ENCODE assay signal across 7 mouse cellular contexts in the genomic region with DNA sequence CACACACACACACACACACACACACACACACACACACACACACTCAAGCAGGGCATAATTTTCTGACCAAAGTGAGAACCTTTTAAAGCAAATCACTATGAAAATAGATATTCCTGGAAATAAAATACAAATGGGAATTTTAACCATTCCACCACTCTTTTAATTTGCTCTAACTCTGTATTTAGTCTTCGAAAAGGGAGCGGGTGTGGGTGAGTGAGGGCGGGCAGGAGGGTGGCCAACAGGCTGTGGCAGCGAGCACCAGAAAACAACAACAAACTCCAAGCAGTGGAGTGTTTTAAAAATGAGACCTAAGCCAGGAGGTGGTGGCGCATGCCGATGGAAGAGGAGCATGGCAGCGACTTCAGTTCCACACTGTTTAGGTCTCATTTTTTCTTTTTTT. TPM values are rescaled to one million over a fixed set of nuclear protein-coding genes. Genes with fewer than 3 reads are reported as not detected.
A peak's percentile ranks its signal among the peaks of the same experiment; 100 is the strongest.
DNase-seq lines count a peak whose midpoint lies in the region; ATAC-seq and TF ChIP-seq lines count a peak whose summit lies in the region.

No protein-coding gene starts in this region.

- ATAC-seq in kidney, embryonic 14.5 days (ENCODE audit: low FRiP score, low TSS enrichment): no peak
- ATAC-seq in megakaryocyte progenitor cell, adult 5-6 weeks (replicated peaks; ENCODE audit: poor library complexity): no peak

- no peak overlapping the region for H3K4me2 ChIP-seq in kidney, embryonic 14.5 days (replicated peaks; ENCODE audit: low read depth, low read length)

- TF ChIP-seq POLR2A in MEL (IDR thresholded peaks at IDR 0.05; ENCODE audit: control insufficient read depth in 1 of 2, insufficient read depth in 1 of 2, low read depth in 1 of 2, low read length in 2 of 2, poor library complexity in 1 of 2): no peak
- TF ChIP-seq POLR2A in liver, adult 2 months (IDR thresholded peaks at IDR 0.05; ENCODE audit: extremely low read depth, insufficient read depth, low read length): no peak

- TF ChIP-seq EP300 in MEL (IDR thresholded peaks at IDR 0.05; ENCODE audit: low read depth in 1 of 2, low read length in 2 of 2): no peak

- TF ChIP-seq RAD21 in MEL (IDR thresholded peaks at IDR 0.05; ENCODE audit: low read depth, low read length): no peak

- H3K36me3 ChIP-seq in kidney, embryonic 14.5 days (ENCODE audit: control insufficient read depth, insufficient read depth, low read length): no peaks in the 10 kb centered on the region
- H3K36me3 ChIP-seq in MEL (ENCODE audit: control insufficient read depth in 1 of 2, insufficient read depth in 2 of 2, low read length in 2 of 2): no peaks in the 10 kb centered on the region
- H3K36me3 ChIP-seq in liver, adult 2 months (ENCODE audit: control insufficient read depth, insufficient read depth, low read length): no peaks in the 10 kb centered on the region

- no peak for TF ChIP-seq CTCF in MEL (IDR thresholded peaks at IDR 0.05 in 2 of 3, conservative IDR thresholded peaks at IDR 0.05 in 1 of 3; ENCODE audit: control insufficient read depth in 1 of 3, insufficient read depth in 1 of 3, low read depth in 2 of 3, low read length in 3 of 3, poor library complexity in 1 of 3, severe bottlenecking in 1 of 3)
- no peak for TF ChIP-seq CTCF in liver, adult 2 months (IDR thresholded peaks at IDR 0.05; ENCODE audit: low read depth, low read length)

- H3K79me2 ChIP-seq in MEL (ENCODE audit: control insufficient read depth, insufficient read depth, low read length, poor library complexity): no peaks in the 10 kb centered on the region
- H3K79me2 ChIP-seq in liver, adult 2 months (ENCODE audit: control insufficient read depth, insufficient read depth, low read length): no peaks in the 10 kb centered on the region

- no peak overlapping the region for H3K9ac ChIP-seq in kidney, embryonic 14.5 days (ENCODE audit: low read depth, low read length)
- no peak overlapping the region for H3K9ac ChIP-seq in MEL (ENCODE audit: control insufficient read depth, low read depth, low read length, poor library complexity, severe bottlenecking)
- H3K9ac ChIP-seq in liver, adult 2 months (ENCODE audit: low read depth, low read length): no peak overlapping the region

- no peak overlapping the region for H3K4me3 ChIP-seq in kidney, embryonic 14.5 days (ENCODE audit: low read length)
- no peak overlapping the region for H3K4me3 ChIP-seq in MEL (ENCODE audit: control insufficient read depth in 1 of 2, insufficient read depth in 1 of 2, low read depth in 2 of 2, low read length in 2 of 2)
- no peak overlapping the region for H3K4me3 ChIP-seq in liver, adult 2 months (ENCODE audit: insufficient read depth, low read depth, low read length)

- intact Hi-C loops in left cerebral cortex, postnatal 4 days (cut with DNase I): no loop called here

- no peaks in the 10 kb centered on the region for H3K4me1 ChIP-seq in kidney, embryonic 14.5 days (ENCODE audit: control insufficient read depth, insufficient read depth, low read length)
- no peaks in the 10 kb centered on the region for H3K4me1 ChIP-seq in MEL (ENCODE audit: control insufficient read depth in 1 of 2, insufficient read depth in 2 of 2, low read length in 2 of 2)
- no peaks in the 10 kb centered on the region for H3K4me1 ChIP-seq in liver, adult 2 months (ENCODE audit: control insufficient read depth, insufficient read depth, low read length)

- H3K27me3 ChIP-seq in kidney, embryonic 14.5 days (ENCODE audit: control insufficient read depth, insufficient read depth, low read length): no peaks in the 10 kb centered on the region
- no peaks in the 10 kb centered on the region for H3K27me3 ChIP-seq in MEL (ENCODE audit: control insufficient read depth in 1 of 2, insufficient read depth in 2 of 2, low read length in 2 of 2)
- peaks cover 2% of the 10 kb centered on the region; the same call in 1 of the 2 replicates for H3K27me3 ChIP-seq in liver, adult 2 months (ENCODE audit: control insufficient read depth, insufficient read depth, low read length)

- WGBS in kidney, embryonic 14.5 days: 91% methylated on average over 7 of the region's 7 CpGs
- WGBS in liver, adult 2 months: 87% methylated on average over 7 of the region's 7 CpGs

- H3K9me3 ChIP-seq in kidney, embryonic 14.5 days (ENCODE audit: control insufficient read depth, low read length): no peaks in the 10 kb centered on the region
- no peaks in the 10 kb centered on the region for H3K9me3 ChIP-seq in MEL (replicated peaks; ENCODE audit: insufficient read depth, low read length)

- H3K27ac ChIP-seq in kidney, embryonic 14.5 days (ENCODE audit: low read depth, low read length): no peak overlapping the region
- H3K27ac ChIP-seq in MEL (ENCODE audit: control insufficient read depth, low read depth, low read length): no peak overlapping the region
- no peak overlapping the region for H3K27ac ChIP-seq in liver, adult 2 months (replicated peaks; ENCODE audit: insufficient read depth, low read depth, low read length)

- DNase-seq in kidney, adult 9 months: peak; percentile 19
- DNase-seq in MEL (ENCODE audit: low read depth, low spot score): peak; percentile 81
- DNase-seq in c-Kit-negative CD71-positive TER-119-positive erythroid progenitor cells, embryonic 14.5 days (ENCODE audit: low read depth, low spot score): peak; percentile 78
- peak; percentile 23 for DNase-seq in liver, adult 2 months (ENCODE audit: extremely low read depth, low read depth, low spot score)
- no peak for DNase-seq in left cerebral cortex, postnatal 4 days

TF ChIP-seq in MEL, 35 proteins besides CTCF, POLR2A, EP300 and RAD21:
- no peak for TF ChIP-seq MXI1 (IDR thresholded peaks at IDR 0.05; ENCODE audit: low read depth, low read length)
- no peak for TF ChIP-seq ZMIZ1 (IDR thresholded peaks at IDR 0.05; ENCODE audit: low read depth, low read length)
- TF ChIP-seq MYB (IDR thresholded peaks at IDR 0.05; ENCODE audit: low read depth, low read length): no peak
- no peak for TF ChIP-seq TAL1 (IDR thresholded peaks at IDR 0.05; ENCODE audit: low read length)
- TF ChIP-seq MAZ (IDR thresholded peaks at IDR 0.05; ENCODE audit: low read depth, low read length): no peak
- no peak for TF ChIP-seq ZKSCAN1 (IDR thresholded peaks at IDR 0.05; ENCODE audit: low read depth, low read length)
- no peak for TF ChIP-seq GATA1 (IDR thresholded peaks at IDR 0.05; ENCODE audit: low read depth, low read length)
- no peak for TF ChIP-seq ELF1 (IDR thresholded peaks at IDR 0.05; ENCODE audit: low read depth, low read length)
- no peak for TF ChIP-seq CHD1 (IDR thresholded peaks at IDR 0.05; ENCODE audit: low read depth, low read length)
- no peak for TF ChIP-seq MAX (IDR thresholded peaks at IDR 0.05; ENCODE audit: low read length)
- TF ChIP-seq HCFC1 (IDR thresholded peaks at IDR 0.05; ENCODE audit: low read depth, low read length): no peak
- no peak for TF ChIP-seq UBTF (IDR thresholded peaks at IDR 0.05; ENCODE audit: borderline replicate concordance, insufficient read depth, low read depth, low read length)
- no peak for TF ChIP-seq CHD2 (IDR thresholded peaks at IDR 0.05; ENCODE audit: low read length)
- no peak for TF ChIP-seq GABPA (IDR thresholded peaks at IDR 0.05; ENCODE audit: low read depth, low read length)
- TF ChIP-seq TBP (IDR thresholded peaks at IDR 0.05; ENCODE audit: low read depth, low read length): no peak
- TF ChIP-seq JUND (IDR thresholded peaks at IDR 0.05; ENCODE audit: low read depth, low read length): no peak
- TF ChIP-seq KAT2A (conservative IDR thresholded peaks at IDR 0.05; ENCODE audit: low read depth, low read length): no peak
- no peak for TF ChIP-seq E2F4 (IDR thresholded peaks at IDR 0.05; ENCODE audit: borderline replicate concordance, low read depth, low read length)
- no peak for TF ChIP-seq POLR2AphosphoS2 (IDR thresholded peaks at IDR 0.05; ENCODE audit: low read length)

RNA-seq across cellular contexts. Expression of a gene that starts 43.6 kb away (rescaled TPM):
- 15.3 and 17.9 TPM in 2 replicates for polyA plus RNA-seq in kidney, embryonic 14.5 days (2014; fragmentation: Nextera tagmentation; extraction: Ambion mirVana)
- 9.0 and 10.7 TPM in 2 replicates for total RNA-seq in MEL (2012; rRNA removed)
- polyA plus RNA-seq in MEL (2012; ENCODE audit: insufficient read depth in 1 of 2, insufficient read length in 2 of 2, low read depth in 1 of 2, low replicate concordance in 2 of 2, missing spikeins in 1 of 2): 100 to 1,000 TPM in 1 of 2 experiments, 1 to 10 TPM in 1; 5.6 to 206 TPM
- total RNA-seq in liver, adult 2 months (2014; rRNA removed): 5.4 and 7.7 TPM in 2 replicates
- polyA plus RNA-seq in liver, adult 2 months (2012; rRNA removed): 0.61 and 0.69 TPM in 2 replicates
- total RNA-seq in left cerebral cortex, postnatal 4 days (2021): 10 to 100 TPM; 16.3 to 16.5 TPM
- 22.7 and 27.5 TPM in 2 replicates for total RNA-seq in megakaryocyte progenitor cell, adult 5-6 weeks (2015)
- 10.8 and 13.6 TPM in 2 replicates for total RNA-seq in megakaryocyte progenitor cell, adult 5-6 weeks (2017)
